Mouse (Mus musculus) hindbrain, embryonic 15.5 days (tissue): ENCODE measurements at regions not wholly inside any gene's neighbourhood (a gene's known extent, or its start where the extent isn't known, plus 50 kb on each side); places are given as distances from the start of the nearest gene placed in this dataset.

Experiments used
- ATAC-seq: fragments of 200-750 bp; cut with Nextera tagmentation; 2 replicates; pipeline ENCODE4 v1.8.0; 2017; ENCODE audit warnings: low read depth, moderate number of reproducible peaks, moderate TSS enrichment; ENCODE audit not compliant: low FRiP score
- H3K27ac ChIP-seq: fragments of 300-500 bp; sonication (generic); replicated peaks from 2 replicates; pipeline ENCODE4 v1.5.1; 2015; ENCODE audit warnings: mild to moderate bottlenecking, inconsistent platforms
- H3K27me3 ChIP-seq: fragments of 300-500 bp; sonication (generic); 2 replicates; pipeline ENCODE4 v1.6.1; 2015; ENCODE audit warnings: control low read depth, inconsistent platforms
- H3K36me3 ChIP-seq: fragments of 300-500 bp; sonication (generic); 2 replicates; pipeline ENCODE4 v1.6.1; 2015; ENCODE audit warnings: control low read depth, inconsistent platforms
- H3K4me1 ChIP-seq: fragments of 300-500 bp; sonication (generic); replicated peaks from 2 replicates; pipeline ENCODE4 v1.6.1; 2015; ENCODE audit warnings: control low read depth, inconsistent platforms
- H3K4me2 ChIP-seq: fragments of 300-500 bp; sonication (generic); 2 replicates; pipeline ENCODE4 v1.6.1; 2015; ENCODE audit warnings: moderate library complexity, mild to moderate bottlenecking, inconsistent platforms
- H3K4me3 ChIP-seq: fragments of 300-500 bp; sonication (generic); 2 replicates; pipeline ENCODE4 v1.5.1; 2015; ENCODE audit warnings: mild to moderate bottlenecking, inconsistent platforms
- H3K9ac ChIP-seq: fragments of 300-500 bp; sonication (generic); 2 replicates; pipeline ENCODE4 v1.6.1; 2015; ENCODE audit warnings: inconsistent platforms
- H3K9me3 ChIP-seq: fragments of 300-500 bp; sonication (generic); 2 replicates; pipeline ENCODE4 v1.6.1; 2016; ENCODE audit warnings: control low read depth, inconsistent platforms
- WGBS: fragments of 180-500 bp; shearing (Covaris S2); methylation state at CpG from one replicate; pipeline ENCODE4 v1.1.7; 2015; 5-methylcytosine and 5-hydroxymethylcytosine counted together

GRCm38 (mm10) chrX:53976273-53977135, 179.0 kb upstream of the Xlr start:
- Histone ChIP-seq H3K4me3 (peak overlapping the region; percentile 45), H3K27ac (no peak overlapping the region), H3K9me3 (no peaks in the 10 kb centered on the region), H3K9ac (no peak overlapping the region), H3K4me2 (peak overlapping the region; percentile 82), H3K36me3 (no peaks in the 10 kb centered on the region), H3K27me3 (0 out of 2 replicates have a peak, but pooled peaks cover 5% of the 10 kb centered on the region), H3K4me1 (no peaks in the 10 kb centered on the region)
- ATAC-seq, result no peak
- WGBS, result 19% methylated on average over 39 of the region's 42 CpGs

- H3K4me1 ChIP-seq, result no peaks in the 10 kb centered on the region
- H3K4me3 ChIP-seq, result peak overlapping the region; percentile 45
- WGBS, result 28% methylated on average over 26 of the region's 28 CpGs
- H3K9me3 ChIP-seq, result no peaks in the 10 kb centered on the region
- H3K27ac ChIP-seq, result no peak overlapping the region
- H3K9ac ChIP-seq, result no peak overlapping the region
- H3K27me3 ChIP-seq, result 0 out of 2 replicates have a peak, but pooled peaks cover 5% of the 10 kb centered on the region
- peak overlapping the region; percentile 82 for H3K4me2 ChIP-seq
- no peaks in the 10 kb centered on the region for H3K36me3 ChIP-seq
- peak; percentile 34; the same call in 1 of the 2 replicates for ATAC-seq
Measured at GRCm38 (mm10) chrX:53975545-53976272, 178.2 kb upstream of the Xlr start.

GRCm38 (mm10) chrX:53974732-53975544, 177.4 kb upstream of the Xlr start:
- Histone ChIP-seq H3K27me3 (0 out of 2 replicates have a peak, but pooled peaks cover 5% of the 10 kb centered on the region), H3K4me1 (no peaks in the 10 kb centered on the region), H3K4me3 (peak overlapping the region; percentile 45), H3K4me2 (peak overlapping the region; percentile 82), H3K9me3 (no peaks in the 10 kb centered on the region), H3K9ac (peak overlapping the region; percentile 19; the same call in 1 of the 2 replicates), H3K27ac (no peak overlapping the region), H3K36me3 (no peaks in the 10 kb centered on the region)
- peak; percentile 69 for ATAC-seq
- 21% methylated on average over 51 of the region's 52 CpGs for WGBS
